Mouse (Mus musculus): ENCODE data around the gene Prkca. TPM values are rescaled to one million over a fixed set of nuclear protein-coding genes. Genes with fewer than 3 reads are reported as not detected.

Prkca gene
- polyA plus RNA-seq, 1 experiment from 2014 or later = 19.8 TPM

- H3K27ac ChIP-seq (ENCODE audit: low read depth) = no peak overlapping the region
- H3K27me3 ChIP-seq (replicated peaks; ENCODE audit: control insufficient read depth, insufficient read depth, low read length) = no peaks in the 10 kb centered on the region
- WGBS = 91% methylated on average over 3 of the region's 3 CpGs
- H3K9ac ChIP-seq (ENCODE audit: low read length) = no peak overlapping the region
- DNase-seq (ENCODE audit: low spot score) = no peak
- H3K4me2 ChIP-seq (ENCODE audit: low read length) = no peak overlapping the region
- no peak overlapping the region for H3K4me3 ChIP-seq (ENCODE audit: low read depth, low read length)
- no peaks in the 10 kb centered on the region for H3K4me1 ChIP-seq (replicated peaks; ENCODE audit: control insufficient read depth, insufficient read depth, low read length)
- H3K36me3 ChIP-seq (ENCODE audit: control insufficient read depth, insufficient read depth, low read length) = no peaks in the 10 kb centered on the region
- no peak for ATAC-seq (replicated peaks; ENCODE audit: low FRiP score, low TSS enrichment, low read depth)
- H3K9me3 ChIP-seq (ENCODE audit: control insufficient read depth, low read length) = no peaks in the 10 kb centered on the region
These were observed 229.6 kb downstream of the Prkca start for GRCm38 (mm10) chr11:108114091-108114490.

GRCm38 (mm10) chr11:108112437-108112836, 231.3 kb downstream of the Prkca start:
- no peak for ATAC-seq (replicated peaks; ENCODE audit: low FRiP score, low TSS enrichment, low read depth)
- Histone ChIP-seq H3K27me3 (replicated peaks; ENCODE audit: control insufficient read depth, insufficient read depth, low read length) (no peaks in the 10 kb centered on the region), H3K9me3 (ENCODE audit: control insufficient read depth, low read length) (no peaks in the 10 kb centered on the region), H3K9ac (ENCODE audit: low read length) (no peak overlapping the region), H3K36me3 (ENCODE audit: control insufficient read depth, insufficient read depth, low read length) (no peaks in the 10 kb centered on the region), H3K4me1 (replicated peaks; ENCODE audit: control insufficient read depth, insufficient read depth, low read length) (no peaks in the 10 kb centered on the region), H3K4me2 (ENCODE audit: low read length) (no peak overlapping the region), H3K4me3 (ENCODE audit: low read depth, low read length) (no peak overlapping the region), H3K27ac (ENCODE audit: low read depth) (no peak overlapping the region)
- WGBS = 70% methylated on average over 3 of the region's 3 CpGs
- DNase-seq (ENCODE audit: low spot score) = no peak

- H3K4me2 ChIP-seq (ENCODE audit: low read length) = no peak overlapping the region
- no peaks in the 10 kb centered on the region for H3K9me3 ChIP-seq (ENCODE audit: control insufficient read depth, low read length)
- H3K36me3 ChIP-seq (ENCODE audit: control insufficient read depth, insufficient read depth, low read length) = no peaks in the 10 kb centered on the region
- no peak for ATAC-seq (replicated peaks; ENCODE audit: low FRiP score, low TSS enrichment, low read depth)
- no peak overlapping the region for H3K4me3 ChIP-seq (ENCODE audit: low read depth, low read length)
- H3K4me1 ChIP-seq (replicated peaks; ENCODE audit: control insufficient read depth, insufficient read depth, low read length) = no peaks in the 10 kb centered on the region
- H3K27me3 ChIP-seq (replicated peaks; ENCODE audit: control insufficient read depth, insufficient read depth, low read length) = no peaks in the 10 kb centered on the region
- over 99% methylated on average over 6 of the region's 6 CpGs for WGBS
- DNase-seq (ENCODE audit: low spot score) = no peak
- no peak overlapping the region for H3K9ac ChIP-seq (ENCODE audit: low read length)
- H3K27ac ChIP-seq (ENCODE audit: low read depth) = no peak overlapping the region
These were observed 239.6 kb downstream of the Prkca start for GRCm38 (mm10) chr11:108104085-108104484.

- Histone ChIP-seq H3K9ac (ENCODE audit: low read length) (no peak overlapping the region), H3K4me2 (ENCODE audit: low read length) (no peak overlapping the region), H3K36me3 (ENCODE audit: control insufficient read depth, insufficient read depth, low read length) (no peaks in the 10 kb centered on the region), H3K27ac (ENCODE audit: low read depth) (no peak overlapping the region), H3K9me3 (ENCODE audit: control insufficient read depth, low read length) (no peaks in the 10 kb centered on the region), H3K4me3 (ENCODE audit: low read depth, low read length) (no peak overlapping the region), H3K4me1 (replicated peaks; ENCODE audit: control insufficient read depth, insufficient read depth, low read length) (no peaks in the 10 kb centered on the region), H3K27me3 (replicated peaks; ENCODE audit: control insufficient read depth, insufficient read depth, low read length) (no peaks in the 10 kb centered on the region)
- no peak for DNase-seq (ENCODE audit: low spot score)
- no peak for ATAC-seq (replicated peaks; ENCODE audit: low FRiP score, low TSS enrichment, low read depth)
- WGBS = 56% methylated on average over 8 of the region's 8 CpGs
These were observed 242.3 kb downstream of the Prkca start for GRCm38 (mm10) chr11:108101280-108101950.

- no peaks in the 10 kb centered on the region for H3K36me3 ChIP-seq (ENCODE audit: control insufficient read depth, insufficient read depth, low read length)
- no peak overlapping the region for H3K4me3 ChIP-seq (ENCODE audit: low read depth, low read length)
- H3K4me1 ChIP-seq (replicated peaks; ENCODE audit: control insufficient read depth, insufficient read depth, low read length) = no peaks in the 10 kb centered on the region
- WGBS = 75% methylated on average over 7 of the region's 7 CpGs
- ATAC-seq (replicated peaks; ENCODE audit: low FRiP score, low TSS enrichment, low read depth) (no peak), DNase-seq (ENCODE audit: low spot score) (no peak)
- H3K4me2 ChIP-seq (ENCODE audit: low read length) = no peak overlapping the region
- no peak overlapping the region for H3K9ac ChIP-seq (ENCODE audit: low read length)
- no peaks in the 10 kb centered on the region for H3K9me3 ChIP-seq (ENCODE audit: control insufficient read depth, low read length)
- H3K27ac ChIP-seq (ENCODE audit: low read depth) = no peak overlapping the region
- no peaks in the 10 kb centered on the region for H3K27me3 ChIP-seq (replicated peaks; ENCODE audit: control insufficient read depth, insufficient read depth, low read length)
These were observed 245.4 kb downstream of the Prkca start for GRCm38 (mm10) chr11:108098306-108098705.

- WGBS = 90% methylated on average over 5 of the region's 5 CpGs
These were observed 248.9 kb downstream of the Prkca start for GRCm38 (mm10) chr11:108094796-108095195.

GRCm38 (mm10) chr11:108093248-108093647, 250.5 kb downstream of the Prkca start:
- WGBS = 92% methylated on average over 4 of the region's 4 CpGs
- H3K27me3 ChIP-seq (replicated peaks; ENCODE audit: control insufficient read depth, insufficient read depth, low read length) = no peaks in the 10 kb centered on the region
- no peak overlapping the region for H3K4me2 ChIP-seq (ENCODE audit: low read length)
- no peaks in the 10 kb centered on the region for H3K4me1 ChIP-seq (replicated peaks; ENCODE audit: control insufficient read depth, insufficient read depth, low read length)
- no peaks in the 10 kb centered on the region for H3K9me3 ChIP-seq (ENCODE audit: control insufficient read depth, low read length)
- DNase-seq (ENCODE audit: low spot score) = no peak
- no peak for ATAC-seq (replicated peaks; ENCODE audit: low FRiP score, low TSS enrichment, low read depth)
- H3K36me3 ChIP-seq (ENCODE audit: control insufficient read depth, insufficient read depth, low read length) = no peaks in the 10 kb centered on the region
- no peak overlapping the region for H3K4me3 ChIP-seq (ENCODE audit: low read depth, low read length)
- no peak overlapping the region for H3K27ac ChIP-seq (ENCODE audit: low read depth)
- no peak overlapping the region for H3K9ac ChIP-seq (ENCODE audit: low read length)

More at GRCm38 (mm10) chr11:108094796-108095195, 248.9 kb downstream of the Prkca start:
- Histone ChIP-seq H3K36me3 (ENCODE audit: control insufficient read depth, insufficient read depth, low read length) (no peaks in the 10 kb centered on the region), H3K27ac (ENCODE audit: low read depth) (no peak overlapping the region), H3K9ac (ENCODE audit: low read length) (no peak overlapping the region), H3K4me2 (ENCODE audit: low read length) (no peak overlapping the region), H3K4me3 (ENCODE audit: low read depth, low read length) (no peak overlapping the region), H3K4me1 (replicated peaks; ENCODE audit: control insufficient read depth, insufficient read depth, low read length) (no peaks in the 10 kb centered on the region), H3K9me3 (ENCODE audit: control insufficient read depth, low read length) (no peaks in the 10 kb centered on the region), H3K27me3 (replicated peaks; ENCODE audit: control insufficient read depth, insufficient read depth, low read length) (no peaks in the 10 kb centered on the region)
- ATAC-seq (replicated peaks; ENCODE audit: low FRiP score, low TSS enrichment, low read depth) (no peak), DNase-seq (ENCODE audit: low spot score) (no peak)

GRCm38 (mm10) chr11:108091238-108091637, 252.5 kb downstream of the Prkca start:
- no peak for ATAC-seq (replicated peaks; ENCODE audit: low FRiP score, low TSS enrichment, low read depth)
- H3K27me3 ChIP-seq (replicated peaks; ENCODE audit: control insufficient read depth, insufficient read depth, low read length) = no peaks in the 10 kb centered on the region
- DNase-seq (ENCODE audit: low spot score) = no peak
- no peaks in the 10 kb centered on the region for H3K36me3 ChIP-seq (ENCODE audit: control insufficient read depth, insufficient read depth, low read length)
- H3K9me3 ChIP-seq (ENCODE audit: control insufficient read depth, low read length) = no peaks in the 10 kb centered on the region
- no peak overlapping the region for H3K27ac ChIP-seq (ENCODE audit: low read depth)
- 83% methylated on average over 3 of the region's 3 CpGs for WGBS
- H3K4me2 ChIP-seq (ENCODE audit: low read length) = no peak overlapping the region
- H3K9ac ChIP-seq (ENCODE audit: low read length) = no peak overlapping the region
- no peaks in the 10 kb centered on the region for H3K4me1 ChIP-seq (replicated peaks; ENCODE audit: control insufficient read depth, insufficient read depth, low read length)
- H3K4me3 ChIP-seq (ENCODE audit: low read depth, low read length) = no peak overlapping the region

GRCm38 (mm10) chr11:108090706-108091105, 253.0 kb downstream of the Prkca start:
- H3K27ac ChIP-seq (ENCODE audit: low read depth) = no peak overlapping the region
- H3K4me1 ChIP-seq (replicated peaks; ENCODE audit: control insufficient read depth, insufficient read depth, low read length) = no peaks in the 10 kb centered on the region
- H3K27me3 ChIP-seq (replicated peaks; ENCODE audit: control insufficient read depth, insufficient read depth, low read length) = no peaks in the 10 kb centered on the region
- no peaks in the 10 kb centered on the region for H3K36me3 ChIP-seq (ENCODE audit: control insufficient read depth, insufficient read depth, low read length)
- WGBS = 52% methylated on average over 8 of the region's 8 CpGs
- H3K4me2 ChIP-seq (ENCODE audit: low read length) = no peak overlapping the region
- H3K9ac ChIP-seq (ENCODE audit: low read length) = no peak overlapping the region
- no peaks in the 10 kb centered on the region for H3K9me3 ChIP-seq (ENCODE audit: control insufficient read depth, low read length)
- no peak overlapping the region for H3K4me3 ChIP-seq (ENCODE audit: low read depth, low read length)
- DNase-seq (ENCODE audit: low spot score) = no peak
- ATAC-seq (replicated peaks; ENCODE audit: low FRiP score, low TSS enrichment, low read depth) = no peak
